Mouse (Mus musculus): ENCODE measurements around the gene Abcg4. TPM values are rescaled to one million over a fixed set of nuclear protein-coding genes. Genes with fewer than 3 reads are reported as not detected.
A peak's percentile ranks its signal among the peaks of the same experiment; 100 is the strongest.

The Abcg4 gene
- polyA plus RNA-seq, 1 experiment from 2014 or later, result 3.7 TPM

GRCm38 (mm10) chr9:44314910-44315309, 26.5 kb upstream of the Abcg4 start:
- no peak overlapping the region for H3K4me2 ChIP-seq (ENCODE audit: low read depth, severe bottlenecking)
- H3K36me3 ChIP-seq (ENCODE audit: control insufficient read depth, insufficient read depth, low read length), result no peaks in the 10 kb centered on the region; the same call in 1 of the 2 replicates
- no peak overlapping the region for H3K9ac ChIP-seq (ENCODE audit: low read length)
- H3K27me3 ChIP-seq (ENCODE audit: control insufficient read depth, insufficient read depth, low read length), result no peaks in the 10 kb centered on the region
- no peak overlapping the region for H3K4me3 ChIP-seq (ENCODE audit: low read depth, low read length)
- peaks cover 11% of the 10 kb centered on the region for H3K4me1 ChIP-seq (ENCODE audit: control insufficient read depth, insufficient read depth, low read length)
- 91% methylated on average over 18 of the region's 18 CpGs for WGBS
- H3K9me3 ChIP-seq (ENCODE audit: control insufficient read depth, low read length), result no peaks in the 10 kb centered on the region
- DNase-seq (ENCODE audit: low spot score), result no peak
- no peak for ATAC-seq (ENCODE audit: insufficient number of reproducible peaks, low FRiP score, low TSS enrichment, low read depth)
- no peak overlapping the region for H3K27ac ChIP-seq (replicated peaks; ENCODE audit: low read depth, low read length)

GRCm38 (mm10) chr9:44314257-44314547, 25.8 kb upstream of the Abcg4 start:
- H3K4me1 ChIP-seq (ENCODE audit: control insufficient read depth, insufficient read depth, low read length), result peaks cover 8% of the 10 kb centered on the region
- H3K36me3 ChIP-seq (ENCODE audit: control insufficient read depth, insufficient read depth, low read length), result no peaks in the 10 kb centered on the region; the same call in 1 of the 2 replicates
- ATAC-seq (ENCODE audit: insufficient number of reproducible peaks, low FRiP score, low TSS enrichment, low read depth) (no peak), DNase-seq (ENCODE audit: low spot score) (no peak)
- no peak overlapping the region for H3K4me2 ChIP-seq (ENCODE audit: low read depth, severe bottlenecking)
- 71% methylated on average over 4 of the region's 4 CpGs for WGBS
- no peaks in the 10 kb centered on the region for H3K27me3 ChIP-seq (ENCODE audit: control insufficient read depth, insufficient read depth, low read length)
- no peak overlapping the region for H3K9ac ChIP-seq (ENCODE audit: low read length)
- no peak overlapping the region for H3K27ac ChIP-seq (replicated peaks; ENCODE audit: low read depth, low read length)
- no peaks in the 10 kb centered on the region for H3K9me3 ChIP-seq (ENCODE audit: control insufficient read depth, low read length)
- H3K4me3 ChIP-seq (ENCODE audit: low read depth, low read length), result no peak overlapping the region

GRCm38 (mm10) chr9:44313476-44314256, 25.3 kb upstream of the Abcg4 start:
- Histone ChIP-seq H3K9me3 (ENCODE audit: control insufficient read depth, low read length) (no peaks in the 10 kb centered on the region), H3K4me2 (ENCODE audit: low read depth, severe bottlenecking) (no peak overlapping the region), H3K4me3 (ENCODE audit: low read depth, low read length) (no peak overlapping the region), H3K27ac (replicated peaks; ENCODE audit: low read depth, low read length) (no peak overlapping the region), H3K27me3 (ENCODE audit: control insufficient read depth, insufficient read depth, low read length) (no peaks in the 10 kb centered on the region), H3K4me1 (ENCODE audit: control insufficient read depth, insufficient read depth, low read length) (peaks cover 2% of the 10 kb centered on the region; the same call in 1 of the 2 replicates), H3K36me3 (ENCODE audit: control insufficient read depth, insufficient read depth, low read length) (no peaks in the 10 kb centered on the region; the same call in 1 of the 2 replicates), H3K9ac (ENCODE audit: low read length) (no peak overlapping the region)
- 81% methylated on average over 19 of the region's 19 CpGs for WGBS
- no peak for ATAC-seq (ENCODE audit: insufficient number of reproducible peaks, low FRiP score, low TSS enrichment, low read depth)
- no peak for DNase-seq (ENCODE audit: low spot score)

GRCm38 (mm10) chr9:44311136-44312134, 23.0 kb upstream of the Abcg4 start:
- WGBS, result 9% methylated on average over 27 of the region's 27 CpGs
- no peaks in the 10 kb centered on the region for H3K9me3 ChIP-seq (ENCODE audit: control insufficient read depth, low read length)
- no peaks in the 10 kb centered on the region; the same call in 1 of the 2 replicates for H3K36me3 ChIP-seq (ENCODE audit: control insufficient read depth, insufficient read depth, low read length)
- no peak for DNase-seq (ENCODE audit: low spot score)
- peak overlapping the region; percentile 38; the same call in 1 of the 2 replicates for H3K9ac ChIP-seq (ENCODE audit: low read length)
- peak overlapping the region; percentile 12; the same call in 1 of the 2 replicates for H3K4me2 ChIP-seq (ENCODE audit: low read depth, severe bottlenecking)
- no peak overlapping the region for H3K27ac ChIP-seq (replicated peaks; ENCODE audit: low read depth, low read length)
- no peak for ATAC-seq (ENCODE audit: insufficient number of reproducible peaks, low FRiP score, low TSS enrichment, low read depth)
- no peak overlapping the region for H3K4me3 ChIP-seq (ENCODE audit: low read depth, low read length)
- H3K4me1 ChIP-seq (ENCODE audit: control insufficient read depth, insufficient read depth, low read length), result peaks cover 2% of the 10 kb centered on the region; the same call in 1 of the 2 replicates
- H3K27me3 ChIP-seq (ENCODE audit: control insufficient read depth, insufficient read depth, low read length), result no peaks in the 10 kb centered on the region

GRCm38 (mm10) chr9:44310750-44311135, 22.3 kb upstream of the Abcg4 start:
- Histone ChIP-seq H3K9ac (ENCODE audit: low read length) (no peak overlapping the region), H3K27ac (replicated peaks; ENCODE audit: low read depth, low read length) (no peak overlapping the region)

GRCm38 (mm10) chr9:44309756-44310155, 21.3 kb upstream of the Abcg4 start:
- H3K4me2 ChIP-seq (ENCODE audit: low read depth, severe bottlenecking), result no peak overlapping the region
- H3K27ac ChIP-seq (replicated peaks; ENCODE audit: low read depth, low read length), result no peak overlapping the region
- H3K4me3 ChIP-seq (ENCODE audit: low read depth, low read length), result no peak overlapping the region
- WGBS, result 61% methylated on average over 3 of the region's 3 CpGs
- H3K36me3 ChIP-seq (ENCODE audit: control insufficient read depth, insufficient read depth, low read length), result no peaks in the 10 kb centered on the region; the same call in 1 of the 2 replicates
- no peak for DNase-seq (ENCODE audit: low spot score)
- H3K4me1 ChIP-seq (ENCODE audit: control insufficient read depth, insufficient read depth, low read length), result peaks cover 2% of the 10 kb centered on the region; the same call in 1 of the 2 replicates
- no peaks in the 10 kb centered on the region for H3K27me3 ChIP-seq (ENCODE audit: control insufficient read depth, insufficient read depth, low read length)
- ATAC-seq (ENCODE audit: insufficient number of reproducible peaks, low FRiP score, low TSS enrichment, low read depth), result no peak
- H3K9ac ChIP-seq (ENCODE audit: low read length), result no peak overlapping the region
- no peaks in the 10 kb centered on the region for H3K9me3 ChIP-seq (ENCODE audit: control insufficient read depth, low read length)

More at GRCm38 (mm10) chr9:44310750-44311135, 22.3 kb upstream of the Abcg4 start:
- Histone ChIP-seq H3K36me3 (ENCODE audit: control insufficient read depth, insufficient read depth, low read length) (no peaks in the 10 kb centered on the region; the same call in 1 of the 2 replicates), H3K9me3 (ENCODE audit: control insufficient read depth, low read length) (no peaks in the 10 kb centered on the region), H3K4me2 (ENCODE audit: low read depth, severe bottlenecking) (no peak overlapping the region), H3K4me3 (ENCODE audit: low read depth, low read length) (no peak overlapping the region), H3K27me3 (ENCODE audit: control insufficient read depth, insufficient read depth, low read length) (no peaks in the 10 kb centered on the region), H3K4me1 (ENCODE audit: control insufficient read depth, insufficient read depth, low read length) (peaks cover 2% of the 10 kb centered on the region; the same call in 1 of the 2 replicates)
- no peak for ATAC-seq (ENCODE audit: insufficient number of reproducible peaks, low FRiP score, low TSS enrichment, low read depth)
- 28% methylated on average over 10 of the region's 10 CpGs for WGBS
- no peak for DNase-seq (ENCODE audit: low spot score)

GRCm38 (mm10) chr9:44307248-44307647, 18.8 kb upstream of the Abcg4 start:
- Histone ChIP-seq H3K9ac (ENCODE audit: low read length) (no peak overlapping the region), H3K4me3 (ENCODE audit: low read depth, low read length) (no peak overlapping the region), H3K27me3 (ENCODE audit: control insufficient read depth, insufficient read depth, low read length) (no peaks in the 10 kb centered on the region), H3K4me2 (ENCODE audit: low read depth, severe bottlenecking) (no peak overlapping the region), H3K36me3 (ENCODE audit: control insufficient read depth, insufficient read depth, low read length) (no peaks in the 10 kb centered on the region), H3K4me1 (ENCODE audit: control insufficient read depth, insufficient read depth, low read length) (peaks cover 4% of the 10 kb centered on the region; the same call in 1 of the 2 replicates), H3K27ac (replicated peaks; ENCODE audit: low read depth, low read length) (no peak overlapping the region), H3K9me3 (ENCODE audit: control insufficient read depth, low read length) (no peaks in the 10 kb centered on the region)
- 79% methylated on average over 2 of the region's 2 CpGs for WGBS
- no peak for DNase-seq (ENCODE audit: low spot score)
- no peak for ATAC-seq (ENCODE audit: insufficient number of reproducible peaks, low FRiP score, low TSS enrichment, low read depth)

- H3K36me3 ChIP-seq (ENCODE audit: control insufficient read depth, insufficient read depth, low read length), result no peaks in the 10 kb centered on the region
- H3K27me3 ChIP-seq (ENCODE audit: control insufficient read depth, insufficient read depth, low read length), result no peaks in the 10 kb centered on the region
- H3K27ac ChIP-seq (replicated peaks; ENCODE audit: low read depth, low read length), result no peak overlapping the region
- H3K4me1 ChIP-seq (ENCODE audit: control insufficient read depth, insufficient read depth, low read length), result peaks cover 4% of the 10 kb centered on the region; the same call in 1 of the 2 replicates
- H3K9me3 ChIP-seq (ENCODE audit: control insufficient read depth, low read length), result no peaks in the 10 kb centered on the region
- 92% methylated on average over 6 of the region's 6 CpGs for WGBS
- no peak overlapping the region for H3K4me3 ChIP-seq (ENCODE audit: low read depth, low read length)
- H3K9ac ChIP-seq (ENCODE audit: low read length), result no peak overlapping the region
- no peak for ATAC-seq (ENCODE audit: insufficient number of reproducible peaks, low FRiP score, low TSS enrichment, low read depth)
- no peak for DNase-seq (ENCODE audit: low spot score)
- H3K4me2 ChIP-seq (ENCODE audit: low read depth, severe bottlenecking), result no peak overlapping the region
Observed at GRCm38 (mm10) chr9:44306532-44306931, 18.1 kb upstream of the Abcg4 start.
